Mouse (Mus musculus) thymus, adult 18-20 months (tissue): ENCODE results near the gene Ak4.
"Not testable (repeated sequence)": the region's sequence is repeated elsewhere in the genome, so short reads cannot be mapped to it uniquely, and the experiment has no call there.

Experiments used
- DNase-seq, 2 experiments: peaks; one replicate each; pipeline ENCODE4 v3.0.0; 2022; ENCODE audit warnings: mixed read lengths in 2 of 2

Ak4 gene

GRCm38 (mm10) chr4:101419151-101419910 lies at the start of gene Ak4:
Ak4 (plus strand) TSS chr4:101419277.
- DNase-seq = peak in 1 of 2 experiments; percentile 17

GRCm38 (mm10) chr4:101369738-101370275 lies 49.3 kb upstream of the Ak4 start:
- no peak for DNase-seq

- DNase-seq = no peak
Measured at GRCm38 (mm10) chr4:101372283-101372682, 46.8 kb upstream of the Ak4 start.

GRCm38 (mm10) chr4:101372751-101373150 lies 46.3 kb upstream of the Ak4 start:
- DNase-seq = no peak

- DNase-seq = no peak
Measured at GRCm38 (mm10) chr4:101374104-101374503, 45.0 kb upstream of the Ak4 start.

- no peak for DNase-seq
Measured at GRCm38 (mm10) chr4:101376835-101377234, 42.2 kb upstream of the Ak4 start.

GRCm38 (mm10) chr4:101378241-101378640 lies 40.8 kb upstream of the Ak4 start:
- DNase-seq = no peak

- no peak for DNase-seq
Measured at GRCm38 (mm10) chr4:101378778-101379177, 40.3 kb upstream of the Ak4 start.

GRCm38 (mm10) chr4:101385002-101385401 lies 34.1 kb upstream of the Ak4 start:
- DNase-seq = no peak

- DNase-seq = no peak
Measured at GRCm38 (mm10) chr4:101388246-101388645, 30.8 kb upstream of the Ak4 start.

- not testable (repeated sequence) for DNase-seq
Measured at GRCm38 (mm10) chr4:101388656-101389055, 30.4 kb upstream of the Ak4 start.

- DNase-seq = peak; percentile 7 to 8
Measured at GRCm38 (mm10) chr4:101392229-101392628, 26.8 kb upstream of the Ak4 start.

GRCm38 (mm10) chr4:101393292-101393711 lies 25.8 kb upstream of the Ak4 start:
- DNase-seq = no peak

- DNase-seq = no peak
Measured at GRCm38 (mm10) chr4:101395021-101395533, 24.0 kb upstream of the Ak4 start.

GRCm38 (mm10) chr4:101400025-101400594 lies 19.0 kb upstream of the Ak4 start:
- DNase-seq = no peak

GRCm38 (mm10) chr4:101401945-101402344 lies 17.1 kb upstream of the Ak4 start:
- no peak for DNase-seq

GRCm38 (mm10) chr4:101404863-101405262 lies 14.2 kb upstream of the Ak4 start:
- DNase-seq = no peak

GRCm38 (mm10) chr4:101406411-101407196 lies 12.5 kb upstream of the Ak4 start:
- no peak for DNase-seq

GRCm38 (mm10) chr4:101416966-101417365 lies 2.1 kb upstream of the Ak4 start:
- DNase-seq = no peak

- no peak for DNase-seq
Measured at GRCm38 (mm10) chr4:101419911-101420880, 1.1 kb downstream of the Ak4 start.

- DNase-seq = no peak
Measured at GRCm38 (mm10) chr4:101422996-101423395, 3.9 kb downstream of the Ak4 start.

- no peak for DNase-seq
Measured at GRCm38 (mm10) chr4:101423571-101423970, 4.5 kb downstream of the Ak4 start.
